In genomic region chr17:29055586-29055985, GRCm38 (mm10) we compare ENCODE assay signal across 22 mouse cellular contexts. TPM values are rescaled to one million over a fixed set of nuclear protein-coding genes. Genes with fewer than 3 reads are reported as not detected.
DNase-seq lines count a peak whose midpoint lies in the region; ATAC-seq and TF ChIP-seq lines count a peak whose summit lies in the region.
"Had no signal": no experiment of that assay in that cellular context is flagged by ENCODE, and none has a peak within 500 bp of the region (broad histone marks: within the 10 kb centered on the region; RNA-seq: fewer than 3 reads in every experiment).

No protein-coding gene starts in this region.

- no peaks in the 10 kb centered on the region for H3K27me3 ChIP-seq in heart, adult 2 months (ENCODE audit: control insufficient read depth, insufficient read depth, low read length)
- no peaks in the 10 kb centered on the region for H3K27me3 ChIP-seq in kidney, embryonic 14.5 days (ENCODE audit: control insufficient read depth, insufficient read depth, low read length)
- H3K27me3 ChIP-seq in kidney, adult 2 months (replicated peaks; ENCODE audit: control insufficient read depth, insufficient read depth, low read length), result no peaks in the 10 kb centered on the region
- no peaks in the 10 kb centered on the region for H3K27me3 ChIP-seq in limb, embryonic 10.5 days (ENCODE audit: low read depth, poor library complexity, severe bottlenecking)
- H3K27me3 ChIP-seq: embryonic facial prominence, embryonic 12.5 days; forebrain, embryonic 13.5 days; hindbrain, embryonic 12.5 days had no signal

- no peak overlapping the region; the same call in 1 of the 2 replicates for H3K4me2 ChIP-seq in kidney, embryonic 14.5 days (replicated peaks; ENCODE audit: low read depth, low read length)
- H3K4me2 ChIP-seq: embryonic facial prominence, embryonic 12.5 days; forebrain, embryonic 13.5 days; heart, embryonic 11.5 days had no signal

- no peak overlapping the region for H3K4me3 ChIP-seq in heart, adult 2 months
- no peak overlapping the region for H3K4me3 ChIP-seq in kidney, embryonic 14.5 days (ENCODE audit: low read length)
- no peak overlapping the region for H3K4me3 ChIP-seq in kidney, adult 2 months (ENCODE audit: insufficient read depth, low read depth, low read length)
- no peak overlapping the region for H3K4me3 ChIP-seq in ES-E14 (ENCODE audit: insufficient read depth in 1 of 2, low read depth in 1 of 2, low read length in 2 of 2, poor library complexity in 1 of 2, severe bottlenecking in 1 of 2)
- no peak overlapping the region for H3K4me3 ChIP-seq in limb, embryonic 10.5 days
- H3K4me3 ChIP-seq: embryonic facial prominence, embryonic 12.5 days; forebrain, embryonic 13.5 days; hindbrain, embryonic 12.5 days had no signal

- no peaks in the 10 kb centered on the region for H3K9me3 ChIP-seq in kidney, embryonic 14.5 days (ENCODE audit: control insufficient read depth, low read length)
- no peaks in the 10 kb centered on the region for H3K9me3 ChIP-seq in ES-E14 (ENCODE audit: control insufficient read depth, insufficient read depth, low read depth, low read length)
- no peaks in the 10 kb centered on the region for H3K9me3 ChIP-seq in limb, embryonic 10.5 days (replicated peaks)
- H3K9me3 ChIP-seq: embryonic facial prominence, embryonic 12.5 days; forebrain, embryonic 13.5 days; G1E; hindbrain, embryonic 12.5 days had no signal

- peak; percentile 83 for DNase-seq in heart, adult 11 months
- DNase-seq in heart, adult 2 months, result no peak
- no peak for DNase-seq in kidney, adult 2 months
- no peak for DNase-seq in ES-E14 (ENCODE audit: low read depth, low spot score)
- no peak for DNase-seq in limb, embryonic 10.5 days (ENCODE audit: low spot score)
- DNase-seq in adipocyte (ENCODE audit: low spot score), result no peak
- DNase-seq: adrenal gland, postnatal 10 days; cerebellum, adult 11 months; cerebellum, adult 8-10 months; cerebellum, postnatal 14 days; embryo, embryonic 11 days; heart, postnatal 10 days; heart, postnatal 4 days had no signal

- no peak for TF ChIP-seq EP300 in heart, adult 2 months (IDR thresholded peaks at IDR 0.05; ENCODE audit: insufficient read depth, low read depth, low read length)

- in situ Hi-C loops in ES-E14 (cut with MboI; ENCODE audit: low sequenced_read_pairs in 2 of 2, unreplicated experiment in 2 of 2), result no loop called here

- H3K36me3 ChIP-seq in heart, adult 2 months (ENCODE audit: control insufficient read depth, insufficient read depth, low read length), result no peaks in the 10 kb centered on the region
- no peaks in the 10 kb centered on the region for H3K36me3 ChIP-seq in kidney, embryonic 14.5 days (ENCODE audit: control insufficient read depth, insufficient read depth, low read length)
- no peaks in the 10 kb centered on the region for H3K36me3 ChIP-seq in kidney, adult 2 months (ENCODE audit: control insufficient read depth, insufficient read depth, low read length)
- 0 out of 2 replicates have a peak, but pooled peaks cover 2% of the 10 kb centered on the region for H3K36me3 ChIP-seq in ES-E14 (ENCODE audit: control insufficient read depth, insufficient read depth, low read length, poor library complexity, severe bottlenecking)
- peaks cover 5% of the 10 kb centered on the region; the same call in 1 of the 2 replicates for H3K36me3 ChIP-seq in limb, embryonic 10.5 days
- H3K36me3 ChIP-seq: embryonic facial prominence, embryonic 12.5 days; hindbrain, embryonic 12.5 days had no signal

- no peak overlapping the region for H3K9ac ChIP-seq in heart, adult 2 months (ENCODE audit: low read depth, low read length)
- H3K9ac ChIP-seq in kidney, embryonic 14.5 days (ENCODE audit: low read depth, low read length), result no peak overlapping the region
- peak overlapping the region; percentile 50; the same call in 1 of the 2 replicates for H3K9ac ChIP-seq in ES-E14 (ENCODE audit: insufficient read depth, low read depth, low read length, poor library complexity, severe bottlenecking)
- H3K9ac ChIP-seq: embryonic facial prominence, embryonic 12.5 days; forebrain, embryonic 13.5 days; hindbrain, embryonic 12.5 days had no signal

- peaks cover 19% of the 10 kb centered on the region for H3K4me1 ChIP-seq in heart, adult 2 months (ENCODE audit: control insufficient read depth, insufficient read depth, low read length)
- H3K4me1 ChIP-seq in kidney, embryonic 14.5 days (ENCODE audit: control insufficient read depth, insufficient read depth, low read length), result peaks cover 32% of the 10 kb centered on the region
- no peaks in the 10 kb centered on the region for H3K4me1 ChIP-seq in kidney, adult 2 months (ENCODE audit: control insufficient read depth, insufficient read depth, low read length)
- peaks cover 16 to 41% of the 10 kb centered on the region in 2 experiments for H3K4me1 ChIP-seq in ES-E14 (ENCODE audit: control insufficient read depth in 2 of 2, insufficient read depth in 2 of 2, low read length in 2 of 2, poor library complexity in 1 of 2)
- H3K4me1 ChIP-seq in limb, embryonic 10.5 days, result peaks cover 45% of the 10 kb centered on the region

- no peak for TF ChIP-seq POLR2A in heart, adult 2 months (IDR thresholded peaks at IDR 0.05; ENCODE audit: insufficient read depth, low read depth, low read length)
- no peak for TF ChIP-seq POLR2A in kidney, adult 2 months (IDR thresholded peaks at IDR 0.05; ENCODE audit: low read depth, low read length)

- 82% methylated on average over 5 of the region's 5 CpGs for WGBS in heart, adult 2 months
- 33% methylated on average over 5 of the region's 5 CpGs for WGBS in kidney, embryonic 14.5 days
- 66% methylated on average over 5 of the region's 5 CpGs for WGBS in kidney, adult 2 months
- WGBS in limb, embryonic 10.5 days, result 59% methylated on average over 5 of the region's 5 CpGs

- ATAC-seq in kidney, embryonic 14.5 days (ENCODE audit: low FRiP score, low TSS enrichment), result no peak
- ATAC-seq in monocyte, adult 5-6 weeks (replicated peaks; ENCODE audit: insufficient number of reproducible peaks, low FRiP score, low TSS enrichment, poor library complexity, severe bottlenecking), result no peak
- ATAC-seq: forebrain, embryonic 13.5 days; hindbrain, embryonic 16.5 days; inflammation-experienced regulatory T-cells, adult 6 months had no signal

- no peak for TF ChIP-seq CTCF in heart, adult 2 months (IDR thresholded peaks at IDR 0.05)
- TF ChIP-seq CTCF in kidney, adult 2 months (conservative IDR thresholded peaks at IDR 0.05; ENCODE audit: insufficient read depth, insufficient read length, low read depth, low read length), result no peak

- H3K79me2 ChIP-seq in heart, adult 2 months (replicated peaks; ENCODE audit: control insufficient read depth, insufficient read depth, low read length), result no peaks in the 10 kb centered on the region

- H3K27ac ChIP-seq in heart, adult 2 months, result no peak overlapping the region
- 0 out of 2 replicates have a peak overlapping the region, but pooled peaks have one; percentile 30 for H3K27ac ChIP-seq in kidney, embryonic 14.5 days (ENCODE audit: low read depth, low read length)
- H3K27ac ChIP-seq in kidney, adult 2 months (ENCODE audit: insufficient read depth, low read depth, low read length), result no peak overlapping the region
- H3K27ac ChIP-seq in ES-E14 (ENCODE audit: insufficient read depth, low read depth, low read length, poor library complexity, severe bottlenecking), result peak overlapping the region; percentile 36; the same call in 1 of the 2 replicates
- peak overlapping the region; percentile 42; the same call in 1 of the 2 replicates for H3K27ac ChIP-seq in limb, embryonic 10.5 days
- H3K27ac ChIP-seq: forebrain, embryonic 13.5 days had no signal

- intact Hi-C loops in heart, adult 2 months (cut with DNase I), result loop anchor here (2.0 kb wide), 1 partner anchor 23 kb away; no protein-coding TSS in a partner anchor

TF ChIP-seq in ES-E14, 5 proteins besides CTCF, POLR2A, EP300 and RAD21:
- TF ChIP-seq MAFK (IDR thresholded peaks at IDR 0.05; ENCODE audit: insufficient read depth, low read depth, low read length) (no peak), ZNF384 (IDR thresholded peaks at IDR 0.05; ENCODE audit: low read depth, low read length) (0 out of 2 replicates have a peak, but pooled peaks have one; percentile 17)

RNA-seq across cellular contexts. Expression of gene Srsf3, which starts 23.2 kb away (rescaled TPM):
- total RNA-seq in heart, adult 2 months (2021), result 10 to 100 TPM; 64.5 to 84.9 TPM
- 84.5 and 104 TPM in 2 replicates for polyA plus RNA-seq in heart, adult 2 months (2012; rRNA removed)
- polyA plus RNA-seq in kidney, embryonic 14.5 days (2014; fragmentation: Nextera tagmentation; extraction: Ambion mirVana), result 691 and 760 TPM in 2 replicates
- polyA plus RNA-seq in kidney, adult 2 months (2012; rRNA removed), result 71.0 and 85.2 TPM in 2 replicates
- total RNA-seq in ES-E14 (2012; rRNA removed), result 317 and 391 TPM in 2 replicates
- 820 and 832 TPM in 2 replicates for polyA plus RNA-seq in limb, embryonic 10.5 days (2016; fragmentation: Nextera tagmentation; extraction: Ambion mirVana)
- 679 to 753 TPM (median 702 TPM) in 3 replicates for total RNA-seq in monocyte, adult 5-6 weeks (2017)

RNA-seq across cellular contexts. Expression of gene Cdkn1a, which starts 35.2 kb away (rescaled TPM):
- 100 to 1,000 TPM in 1 of 2 experiments, 10 to 100 TPM in 1; 56.4 to 156 TPM for total RNA-seq in heart, adult 2 months (2021)
- polyA plus RNA-seq in heart, adult 2 months (2012; rRNA removed), result 30.4 and 37.3 TPM in 2 replicates
- polyA plus RNA-seq in kidney, embryonic 14.5 days (2014; fragmentation: Nextera tagmentation; extraction: Ambion mirVana), result 37.4 and 45.6 TPM in 2 replicates
- 11.6 and 13.7 TPM in 2 replicates for polyA plus RNA-seq in kidney, adult 2 months (2012; rRNA removed)
- 17.8 and 32.3 TPM in 2 replicates for total RNA-seq in ES-E14 (2012; rRNA removed)
- 22.2 and 28.8 TPM in 2 replicates for polyA plus RNA-seq in limb, embryonic 10.5 days (2016; fragmentation: Nextera tagmentation; extraction: Ambion mirVana)
- total RNA-seq in monocyte, adult 5-6 weeks (2017), result 10.7 to 29.2 TPM (median 15.7 TPM) in 3 replicates

RNA-seq across cellular contexts. Expression of gene Stk38, which starts 47.8 kb away (rescaled TPM):
- 10 to 100 TPM; 29.5 to 32.5 TPM for total RNA-seq in heart, adult 2 months (2021)
- 41.6 and 50.5 TPM in 2 replicates for polyA plus RNA-seq in heart, adult 2 months (2012; rRNA removed)
- 65.5 and 101 TPM in 2 replicates for polyA plus RNA-seq in kidney, embryonic 14.5 days (2014; fragmentation: Nextera tagmentation; extraction: Ambion mirVana)
- 61.7 and 66.8 TPM in 2 replicates for polyA plus RNA-seq in kidney, adult 2 months (2012; rRNA removed)
- 78.0 and 85.7 TPM in 2 replicates for total RNA-seq in ES-E14 (2012; rRNA removed)
- polyA plus RNA-seq in limb, embryonic 10.5 days (2016; fragmentation: Nextera tagmentation; extraction: Ambion mirVana), result 116 and 131 TPM in 2 replicates
- total RNA-seq in monocyte, adult 5-6 weeks (2017), result 369 to 443 TPM (median 402 TPM) in 3 replicates

RNA-seq across cellular contexts. Expression of gene Rab44, which starts 58.4 kb away (rescaled TPM):
- under 1 TPM in 1 of 2 experiments, not detected in 1; 0.70 TPM for total RNA-seq in heart, adult 2 months (2021)
- 0.23 and 0.38 TPM in 2 replicates for polyA plus RNA-seq in heart, adult 2 months (2012; rRNA removed)
- 0.39 TPM in 1 of 2 replicates, not detected in the other for polyA plus RNA-seq in kidney, embryonic 14.5 days (2014; fragmentation: Nextera tagmentation; extraction: Ambion mirVana)
- polyA plus RNA-seq in kidney, adult 2 months (2012; rRNA removed), result 0.16 and 0.34 TPM in 2 replicates
- total RNA-seq in ES-E14 (2012; rRNA removed), result 0.31 and 0.85 TPM in 2 replicates
- polyA plus RNA-seq in limb, embryonic 10.5 days (2016; fragmentation: Nextera tagmentation; extraction: Ambion mirVana), result 0.11 and 0.26 TPM in 2 replicates
- total RNA-seq in monocyte, adult 5-6 weeks (2017), result 19.9 to 98.4 TPM (median 83.3 TPM) in 3 replicates
- polyA plus RNA-seq: forebrain, embryonic 13.5 days; heart, embryonic 11.5 days; inflammation-experienced regulatory T-cells, adult 6 months had no signal

Comparison
In these comparisons a context has a peak if more than half of its experiments do, and no peak if none do; other contexts are left out.
1. H3K27ac ChIP-seq: peak in kidney, embryonic 14.5 days (single experiment), ES-E14 (single experiment) and limb, embryonic 10.5 days (single experiment); none in heart, adult 2 months (single experiment) and kidney, adult 2 months (single experiment).